Mouse (Mus musculus) kidney, postnatal 4 days (tissue): ENCODE measurements around the gene E2f4.
A peak's percentile ranks its signal among the peaks of the same experiment; 100 is the strongest.

Experiments
- DNase-seq, 2 experiments: peaks; one replicate each; pipeline ENCODE4 v3.0.0; 2021; ENCODE audit warnings: mixed read lengths in 2 of 2

The E2f4 gene

DNA sequence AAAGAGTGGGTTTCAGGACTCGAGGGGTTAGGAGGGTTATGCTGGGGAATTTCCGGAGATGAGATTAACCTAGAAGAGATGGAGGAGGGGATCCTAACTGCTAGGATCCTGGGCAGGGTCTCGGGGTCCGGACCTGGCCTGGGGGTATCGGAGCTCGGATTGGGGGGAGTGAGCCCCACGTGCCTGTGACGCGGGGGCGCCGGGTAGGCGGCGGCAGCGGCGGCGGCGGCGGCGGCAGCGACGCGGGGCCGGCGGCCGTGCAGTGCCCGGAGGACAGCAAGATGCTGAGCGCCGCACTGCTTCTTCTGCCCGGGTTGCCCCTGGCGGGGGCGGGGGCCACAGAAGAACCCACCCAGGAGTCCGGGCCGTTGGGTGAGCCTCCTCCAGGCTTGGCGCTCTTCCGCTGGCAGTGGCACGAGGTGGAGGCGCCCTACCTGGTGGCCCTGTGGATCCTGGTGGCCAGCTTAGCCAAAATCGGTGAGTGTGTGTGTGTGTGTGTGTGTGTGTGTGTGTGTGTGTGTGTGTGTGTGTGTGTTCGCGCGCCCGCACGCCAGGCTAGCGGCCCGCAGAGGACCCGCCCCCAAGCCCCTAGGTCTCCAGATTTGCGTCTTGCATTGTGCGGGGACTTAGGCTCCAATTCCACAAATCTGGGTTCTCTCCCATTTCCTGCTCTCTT, 51.8 kb downstream of the E2f4 start:
- DNase-seq: peak; percentile 50 to 54

DNA sequence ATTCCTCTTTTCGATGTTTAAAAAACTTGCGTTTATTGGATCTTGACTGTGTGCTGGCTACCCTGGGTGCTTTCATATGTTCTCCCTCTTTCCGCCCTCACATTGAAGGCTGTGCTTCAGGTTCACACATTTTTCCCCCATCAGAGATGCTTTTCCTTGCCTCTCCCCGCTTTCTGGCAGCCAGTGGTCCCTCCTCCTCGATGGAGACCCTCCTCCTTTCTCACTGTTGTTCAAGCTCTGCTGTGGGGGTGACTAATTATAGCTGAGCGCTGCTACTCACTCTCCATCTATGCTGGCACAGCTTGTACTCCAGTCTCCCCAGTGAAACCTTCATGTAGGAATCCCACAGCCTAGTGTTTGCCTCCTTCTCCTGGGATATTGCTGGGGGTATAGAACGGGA, 52.7 kb downstream of the E2f4 start:
- no peak for DNase-seq

DNA sequence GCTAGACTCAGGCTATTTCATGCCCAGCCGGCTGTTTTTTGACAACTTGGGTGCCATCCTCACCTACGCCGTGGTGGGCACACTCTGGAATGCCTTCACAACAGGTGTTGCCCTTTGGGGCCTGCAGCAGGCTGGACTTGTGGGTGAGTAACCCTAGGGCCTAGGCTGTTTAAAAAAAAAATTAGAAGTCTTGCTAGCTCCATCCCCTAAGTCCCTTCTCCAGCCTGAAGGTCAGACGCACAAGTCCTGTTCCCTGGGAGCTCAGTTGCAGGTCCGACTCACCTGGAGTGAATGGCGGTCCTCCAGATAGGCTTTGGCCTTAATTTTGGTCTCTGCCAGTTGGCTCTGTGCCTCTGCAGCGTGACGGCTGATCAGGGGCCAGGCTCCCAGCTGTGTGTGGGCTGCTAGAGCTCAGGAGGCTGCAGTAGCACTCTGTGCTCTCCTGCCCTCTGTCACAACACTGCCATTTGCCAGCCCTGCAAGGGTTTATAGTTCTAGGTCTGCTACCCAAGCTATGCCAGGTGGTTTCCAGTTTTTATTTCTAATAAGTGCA, 56.2 kb downstream of the E2f4 start:
- no peak for DNase-seq

DNA sequence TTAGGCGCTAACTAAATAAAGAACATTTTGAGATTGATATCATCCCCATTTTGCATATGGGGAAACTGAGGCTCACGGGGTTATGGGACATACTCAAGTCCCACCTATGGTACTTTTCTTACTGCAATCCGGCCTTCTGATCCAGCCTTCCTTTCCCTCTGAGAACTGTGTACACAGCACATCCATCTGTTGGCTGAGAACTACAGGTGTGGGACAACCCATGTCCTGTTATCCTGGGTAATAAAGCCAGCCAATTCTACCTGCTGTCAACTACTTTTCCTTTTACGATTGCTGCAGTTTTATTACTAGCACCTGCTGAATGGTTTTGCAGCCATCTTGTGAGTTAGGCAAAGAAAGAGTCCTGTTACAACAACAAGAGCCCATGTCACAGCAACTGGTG, 57.1 kb downstream of the E2f4 start:
- DNase-seq: no peak
